Mouse (Mus musculus): ENCODE data around the gene Grik1.

DNA sequence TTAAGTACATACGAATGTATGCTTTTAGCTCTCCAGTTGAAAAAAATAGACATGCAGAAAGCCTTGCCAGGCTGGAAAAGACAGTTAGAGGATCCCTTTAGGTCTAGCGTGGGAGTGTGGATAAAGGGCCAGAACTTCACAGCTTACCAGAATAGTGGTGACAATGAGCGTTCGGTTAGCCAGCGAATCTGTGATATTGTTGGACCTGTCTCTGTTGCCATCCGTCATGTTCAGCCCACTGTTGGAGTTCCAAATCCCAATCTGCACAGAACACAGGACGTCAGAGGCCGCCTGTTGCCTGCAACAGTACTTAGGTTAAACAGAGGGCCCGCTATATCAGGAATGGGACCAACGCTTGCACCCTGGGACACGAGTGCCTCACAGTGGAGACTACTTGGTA, 340.2 kb downstream of the Grik1 start:
- TF ChIP-seq CTCF (IDR thresholded peaks at IDR 0.05; ENCODE audit: extremely low read depth, insufficient read length, insufficient replicate concordance, low read depth, low read length), result no peak
- TF ChIP-seq POLR2A (IDR thresholded peaks at IDR 0.05; ENCODE audit: low read depth, low read length), result no peak
